Mouse (Mus musculus): Measurements from ENCODE around the gene Scrn3. TPM values are rescaled to one million over a fixed set of nuclear protein-coding genes. Genes with fewer than 3 reads are reported as not detected.

The Scrn3 gene
- total RNA-seq, 2 experiments from 2014 or later, result 36.5 to 38.0 TPM

GRCm38 (mm10) chr2:73273249-73274118 is 38.9 kb upstream of the Scrn3 start:
- DNase-seq, result peak in 1 of 2 experiments; percentile 41
- intact Hi-C loops (cut with DNase I), result loop anchor here (10.0 kb wide), 3 partner anchors 1069 to 1729 kb away; partner anchors contain the start of genes Dlx2 and Evx2

DNA sequence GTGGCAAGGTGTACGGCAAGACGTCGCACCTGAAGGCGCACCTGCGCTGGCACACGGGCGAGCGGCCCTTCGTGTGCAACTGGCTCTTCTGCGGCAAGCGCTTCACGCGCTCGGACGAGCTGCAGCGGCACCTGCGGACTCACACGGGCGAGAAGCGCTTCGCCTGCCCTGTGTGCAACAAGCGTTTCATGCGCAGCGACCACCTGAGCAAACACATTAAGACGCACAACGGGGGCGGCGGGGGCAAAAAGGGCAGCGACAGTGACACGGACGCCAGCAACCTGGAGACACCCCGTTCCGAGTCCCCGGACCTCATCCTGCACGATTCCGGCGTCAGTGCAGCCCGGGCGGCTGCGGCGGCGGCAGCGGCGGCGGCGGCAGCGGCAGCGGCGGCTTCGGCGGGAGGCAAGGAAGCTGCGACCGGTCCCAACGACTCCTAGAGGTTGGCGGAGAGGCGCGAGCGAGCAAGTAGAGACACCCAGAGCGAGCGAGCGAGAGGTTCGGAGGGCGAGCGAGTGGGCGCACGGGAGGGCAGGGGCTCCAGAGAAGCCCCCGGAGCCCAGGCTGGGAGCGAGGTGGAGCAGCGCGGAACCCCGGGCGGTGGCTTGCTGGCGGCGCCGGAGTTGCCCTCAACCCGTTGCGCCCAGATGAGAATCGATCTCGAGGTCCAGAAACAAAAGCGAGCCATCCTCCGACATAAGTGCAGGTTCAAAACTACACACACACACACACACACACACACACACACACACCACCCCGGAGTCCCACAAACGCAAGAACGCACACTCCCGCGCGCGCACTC is 38.1 kb upstream of the Scrn3 start:
- intact Hi-C loops (cut with DNase I), result loop anchor here (10.0 kb wide), 3 partner anchors 1070 to 1730 kb away; partner anchors contain the start of genes Dlx2 and Evx2
- peak in 1 of 2 experiments; percentile 55 for DNase-seq

DNA sequence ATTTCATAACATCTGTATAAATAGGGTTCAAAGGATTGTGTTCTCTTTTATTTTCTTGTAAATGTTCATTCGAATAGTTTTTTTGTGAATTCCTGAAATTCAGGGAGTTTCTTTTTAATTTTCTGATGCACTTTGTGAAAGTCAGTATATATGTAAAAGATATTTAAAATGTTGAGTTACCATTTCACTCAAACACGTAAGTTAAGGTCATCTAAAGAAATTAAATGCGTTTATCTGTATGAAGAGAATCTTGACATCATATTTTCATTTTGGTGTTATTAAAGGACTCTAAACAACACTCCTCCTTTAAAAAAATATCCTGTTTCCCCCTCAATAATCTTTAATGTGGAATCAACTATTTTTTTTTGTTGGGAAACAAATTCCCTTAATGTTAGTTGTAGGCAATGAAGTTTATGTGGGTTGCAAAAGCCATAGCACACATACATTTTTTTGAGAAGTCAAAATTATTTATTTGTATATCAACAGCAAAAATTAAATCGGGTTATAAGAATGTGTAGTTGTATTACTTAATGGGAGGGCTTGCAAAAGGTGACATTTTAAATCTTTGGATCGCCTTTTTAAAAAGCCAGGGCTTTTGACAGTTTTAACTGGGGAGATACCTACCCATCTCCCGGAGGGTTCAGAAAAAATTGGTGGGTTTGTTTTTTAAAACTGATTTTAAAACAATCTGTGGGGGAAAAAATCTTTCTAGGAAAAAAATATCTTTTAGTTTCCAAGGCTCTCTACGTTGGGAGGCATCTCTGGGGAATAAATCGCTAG is 37.0 kb upstream of the Scrn3 start:
- intact Hi-C loops (cut with DNase I), result loop anchor here (2.0 to 10.0 kb wide), 5 partner anchors 543 to 1731 kb away; partner anchors contain the start of genes Dlx2 and Evx2
- no peak for DNase-seq

- intact Hi-C loops (cut with DNase I), result loop anchor here (2.0 to 10.0 kb wide), 5 partner anchors 544 to 1731 kb away; partner anchors contain the start of genes Dlx2 and Evx2
- no peak for DNase-seq
These were observed 36.2 kb upstream of the Scrn3 start for GRCm38 (mm10) chr2:73276141-73276571.

DNA sequence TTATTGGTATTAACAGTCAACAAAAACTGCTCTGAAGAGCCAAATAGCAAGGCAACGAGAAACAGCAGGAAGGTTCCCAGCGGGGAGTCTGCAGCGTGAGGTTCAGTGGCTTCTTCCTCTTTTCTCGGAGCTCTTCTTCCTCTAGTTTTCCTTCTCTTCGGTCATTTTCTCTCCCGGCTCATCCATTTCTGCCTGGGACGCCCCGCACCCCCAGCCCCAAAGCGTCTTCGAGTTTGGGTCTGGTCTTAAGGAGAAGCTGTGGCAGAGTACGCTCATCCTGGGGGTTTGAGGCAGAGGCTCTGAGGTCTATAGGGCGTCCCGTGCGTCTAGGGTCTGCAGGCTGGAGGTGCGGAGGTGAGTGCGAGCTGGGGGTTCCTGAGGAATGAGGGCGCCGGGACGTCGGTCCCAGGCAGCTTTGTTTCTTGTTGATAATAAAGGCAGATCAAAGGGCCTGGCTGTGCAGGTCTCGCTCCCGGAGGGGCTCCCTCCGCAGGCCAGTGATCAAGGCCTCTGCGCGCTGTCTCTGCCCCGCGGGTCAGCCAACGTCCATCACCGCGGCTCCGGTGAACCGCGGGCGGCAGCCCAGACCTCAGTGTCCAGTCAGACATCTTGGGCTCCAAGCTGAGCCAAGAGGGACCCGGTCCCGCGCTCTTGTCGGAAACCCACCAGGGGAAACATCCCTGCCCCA is 35.2 kb upstream of the Scrn3 start:
- DNase-seq, result peak in 1 of 2 experiments; percentile 24
- intact Hi-C loops (cut with DNase I), result loop anchor here (2.0 to 10.0 kb wide), 5 partner anchors 545 to 1732 kb away; partner anchors contain the start of genes Dlx2 and Evx2

DNA sequence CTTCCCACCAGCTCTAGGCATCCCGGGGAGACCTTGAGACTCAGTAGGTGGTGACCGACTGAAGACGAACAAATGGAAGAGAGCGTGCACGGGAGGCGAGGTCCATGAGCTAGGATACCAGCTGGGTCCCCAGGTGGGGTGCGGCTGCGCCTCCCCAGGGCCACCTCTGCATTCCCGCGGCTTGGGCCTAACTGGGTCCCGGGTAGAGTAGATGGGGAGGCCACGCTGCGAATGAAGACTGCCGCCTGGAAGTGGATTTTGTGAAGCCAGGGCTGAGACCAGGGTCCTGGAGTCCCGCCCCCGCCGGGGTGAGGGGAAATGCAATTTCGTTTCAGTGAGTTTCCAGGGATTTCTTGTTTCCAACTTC is 34.7 kb upstream of the Scrn3 start:
- intact Hi-C loops (cut with DNase I), result loop anchor here (1.0 to 10.0 kb wide), 6 partner anchors 110 to 1733 kb away; partner anchors contain the start of genes Dlx2 and Evx2
- peak in 1 of 2 experiments; percentile 39 for DNase-seq

- peak; percentile 78 to 84 for DNase-seq
- intact Hi-C loops (cut with DNase I), result loop anchor here (1.0 to 10.0 kb wide), 5 partner anchors 111 to 1733 kb away; partner anchors contain the start of genes Dlx2 and Evx2
These were observed 34.1 kb upstream of the Scrn3 start for GRCm38 (mm10) chr2:73278131-73278854.

- intact Hi-C loops (cut with DNase I), result loop anchor here (1.0 to 10.0 kb wide), 5 partner anchors 112 to 1734 kb away; partner anchors contain the start of genes Dlx2 and Evx2
- DNase-seq, result peak in 1 of 2 experiments; percentile 17
These were observed 33.5 kb upstream of the Scrn3 start for GRCm38 (mm10) chr2:73278869-73279268.

DNA sequence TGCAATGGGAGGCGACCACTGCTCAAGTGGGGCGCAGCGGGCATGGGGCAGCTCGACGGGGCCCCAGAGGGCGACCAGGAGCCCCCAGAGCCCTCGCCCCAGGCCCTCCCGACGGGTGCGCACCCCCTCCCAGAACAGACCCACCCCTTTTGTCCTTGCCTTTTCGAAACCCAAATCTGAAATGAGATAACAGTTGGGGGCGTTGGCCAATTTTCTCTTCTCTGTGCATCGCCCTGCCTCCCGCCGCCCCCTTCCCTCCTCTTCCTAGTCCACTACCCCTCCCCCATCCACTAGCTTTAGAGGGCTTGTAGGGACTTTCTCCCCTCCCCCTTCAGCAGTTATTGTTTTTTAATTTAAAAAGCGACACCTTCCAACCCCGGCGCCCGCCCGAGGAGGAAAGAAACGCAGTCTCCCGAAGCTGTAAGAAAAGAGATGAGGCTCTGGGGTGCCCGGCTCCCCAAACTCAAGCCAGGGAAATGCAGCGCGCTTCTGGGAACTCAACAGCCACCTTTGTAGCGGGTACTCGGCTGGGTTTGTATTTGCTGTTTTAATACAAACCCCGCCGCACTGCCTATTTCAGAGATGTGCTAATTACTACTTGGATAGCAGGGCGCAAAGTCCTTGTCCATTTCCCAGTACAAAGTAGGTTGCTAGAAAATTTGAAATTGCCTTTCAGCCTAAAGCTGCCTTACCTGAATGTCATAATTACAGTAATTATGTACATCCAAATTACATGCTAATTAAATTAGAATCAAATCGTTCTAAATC is 32.9 kb upstream of the Scrn3 start:
- intact Hi-C loops (cut with DNase I), result loop anchor here (5.0 to 10.0 kb wide), 4 partner anchors 547 to 1735 kb away; partner anchors contain the start of genes Dlx2 and Evx2

GRCm38 (mm10) chr2:73280356-73281047 is 31.9 kb upstream of the Scrn3 start:
- intact Hi-C loops (cut with DNase I), result no loop called here
- no peak for DNase-seq

More for the DNA sequence above, 32.9 kb upstream of the Scrn3 start:
- DNase-seq, result no peak

- DNase-seq, result no peak
- intact Hi-C loops (cut with DNase I), result no loop called here
These were observed 31.2 kb upstream of the Scrn3 start for GRCm38 (mm10) chr2:73281048-73281661.

DNA sequence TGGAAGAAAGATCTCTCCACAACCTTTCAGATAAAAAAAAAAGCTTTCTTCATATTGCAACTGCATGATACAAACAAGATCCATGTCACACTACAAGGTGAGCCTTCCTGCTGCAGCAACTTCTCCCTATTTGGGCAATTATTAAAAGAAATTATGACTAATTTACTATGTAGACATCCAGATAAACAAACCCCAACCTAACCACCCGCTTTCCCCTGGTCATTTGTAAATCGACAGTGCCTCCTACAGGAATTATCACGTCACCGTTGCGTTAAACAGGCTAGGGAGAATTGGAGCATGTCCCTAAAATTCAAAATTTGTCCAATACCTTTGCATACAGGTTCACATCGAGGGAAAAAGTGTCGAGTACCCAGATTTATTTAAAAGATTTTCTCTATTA is 30.7 kb upstream of the Scrn3 start:
- intact Hi-C loops (cut with DNase I), result no loop called here
- DNase-seq, result no peak

DNA sequence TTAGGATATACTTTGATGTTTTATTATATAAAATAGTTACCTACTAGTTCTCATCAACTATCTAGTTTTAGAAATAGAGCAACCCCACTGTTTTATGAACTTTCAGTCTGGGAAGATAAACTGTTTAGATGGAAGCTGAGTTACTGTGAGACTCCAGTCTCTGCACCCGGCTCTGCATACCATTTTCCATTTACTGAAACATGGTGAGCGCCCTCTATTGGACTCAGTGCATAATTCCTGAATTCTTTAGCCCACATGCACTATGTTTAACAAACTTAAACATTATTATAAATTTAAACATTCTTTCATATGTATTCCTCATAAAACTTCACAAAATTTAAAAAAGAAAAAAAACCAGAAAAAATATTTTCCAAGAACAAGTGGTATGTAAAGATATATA is 26.8 kb upstream of the Scrn3 start:
- intact Hi-C loops (cut with DNase I), result no loop called here
- no peak for DNase-seq

DNA sequence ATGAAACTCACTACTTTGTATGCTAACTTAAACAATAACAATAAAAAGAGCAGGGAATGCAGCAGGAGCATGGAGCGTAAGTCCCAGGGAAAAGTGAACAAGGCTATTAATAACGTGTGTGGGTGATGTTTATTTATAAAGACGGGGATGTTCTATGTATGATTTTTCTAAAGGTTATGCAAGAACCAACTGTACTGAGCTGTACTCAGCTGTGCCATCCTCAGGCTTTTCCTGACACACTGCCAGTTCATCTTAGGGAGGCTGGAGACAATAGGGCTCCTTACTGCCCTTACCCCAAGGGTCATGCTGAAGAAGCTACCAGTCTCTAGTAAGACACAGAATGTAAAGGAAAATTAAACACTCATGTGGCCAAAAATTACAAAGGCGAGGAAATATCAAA is 21.3 kb upstream of the Scrn3 start:
- DNase-seq, result no peak

DNA sequence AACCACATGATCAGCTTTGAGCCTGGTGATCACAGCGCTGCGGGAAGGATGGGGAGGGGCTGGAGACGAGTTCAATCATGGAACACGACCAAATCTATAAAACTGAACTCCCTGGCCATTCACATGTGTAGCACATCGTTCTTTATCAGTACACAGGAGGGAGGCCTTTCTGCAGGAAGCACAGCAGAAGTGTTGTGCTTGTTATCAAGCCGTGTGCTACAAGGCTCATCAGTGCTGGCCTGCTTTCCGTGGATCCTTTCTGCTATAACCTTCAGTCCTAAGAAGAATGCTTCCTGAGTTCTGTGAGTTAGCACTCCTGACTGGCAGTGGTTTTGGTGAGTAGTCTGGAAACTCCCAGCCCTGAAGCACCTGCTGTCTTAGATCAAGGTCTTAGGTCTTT is 17.4 kb upstream of the Scrn3 start:
- intact Hi-C loops (cut with DNase I), result no loop called here
- no peak for DNase-seq

More for the DNA sequence above, 21.3 kb upstream of the Scrn3 start:
- intact Hi-C loops (cut with DNase I), result no loop called here

DNA sequence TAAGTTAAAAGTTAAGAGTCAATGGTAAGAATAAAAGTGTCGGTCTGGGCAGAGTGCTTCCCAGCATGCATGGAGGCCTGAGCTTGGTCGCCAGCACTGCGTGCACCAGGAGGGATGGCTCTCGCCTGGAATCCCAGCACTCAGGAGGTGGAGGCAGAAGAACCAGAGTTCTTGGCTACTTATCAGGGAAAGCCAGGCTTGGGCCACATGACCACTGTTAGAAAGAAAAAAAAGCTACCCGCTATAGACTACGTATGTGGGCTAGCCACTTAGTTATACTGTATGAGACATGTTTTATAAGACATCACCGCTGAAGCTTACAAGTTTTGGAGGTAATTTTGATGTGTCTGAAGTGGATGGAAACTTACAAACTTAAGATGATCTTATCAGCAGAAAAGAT is 14.2 kb upstream of the Scrn3 start:
- no peak for DNase-seq
- intact Hi-C loops (cut with DNase I), result no loop called here

DNA sequence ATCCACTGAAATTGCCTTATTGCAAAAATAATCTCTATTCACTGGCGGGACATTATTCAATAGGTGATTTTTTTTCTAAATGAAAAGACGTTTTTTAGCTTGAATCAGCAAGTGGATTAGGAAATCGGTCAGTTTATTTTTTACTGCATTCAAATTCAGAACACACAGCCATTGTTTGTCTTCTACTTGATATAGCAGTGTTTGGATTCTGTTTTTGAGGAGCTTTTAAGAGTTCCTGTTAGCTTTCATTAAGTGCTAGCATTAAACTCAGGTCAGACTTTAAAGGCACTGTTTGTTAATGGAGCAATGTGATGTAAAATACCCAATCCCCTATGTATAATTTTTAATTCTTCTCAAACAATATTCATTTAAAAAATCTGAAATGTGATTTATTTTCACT is 13.6 kb upstream of the Scrn3 start:
- intact Hi-C loops (cut with DNase I), result no loop called here

More for the DNA sequence above, 13.6 kb upstream of the Scrn3 start:
- no peak for DNase-seq
